Mouse (Mus musculus) kidney, postnatal 25 days (tissue): ENCODE data around the gene Gm10643.

Experiments
- DNase-seq, 2 experiments: peaks; one replicate each; pipeline ENCODE4 v3.0.0; 2021; ENCODE audit warnings: mixed read lengths in 2 of 2

Gm10643 gene

GRCm38 (mm10) chr8:84065037-84065436 is at the start of gene Gm10643:
Gene Gm10643 (minus strand): TSS chr8:84065137.
- no peak for DNase-seq

GRCm38 (mm10) chr8:84106216-84107040 is 41.5 kb upstream of the Gm10643 start:
- DNase-seq = no peak

- no peak for DNase-seq
Observed at GRCm38 (mm10) chr8:84105676-84106075, 40.7 kb upstream of the Gm10643 start.

- peak; percentile 99 to 100 for DNase-seq
Observed at GRCm38 (mm10) chr8:84104697-84105609, 40.0 kb upstream of the Gm10643 start, which contains the start of gene Dcaf15. Gene Dcaf15 (minus strand): TSS chr8:84104768.

GRCm38 (mm10) chr8:84104221-84104620 is 39.3 kb upstream of the Gm10643 start:
- DNase-seq = peak; percentile 65 to 82

- DNase-seq = peak; percentile 81 to 85
Observed at GRCm38 (mm10) chr8:84103601-84104000, 38.7 kb upstream of the Gm10643 start.

- peak; percentile 32 to 82 for DNase-seq
Observed at GRCm38 (mm10) chr8:84101476-84102270, 36.7 kb upstream of the Gm10643 start.

GRCm38 (mm10) chr8:84098376-84098775 is 33.4 kb upstream of the Gm10643 start:
- no peak for DNase-seq

- peak in 1 of 2 experiments; percentile 26 for DNase-seq
Observed at GRCm38 (mm10) chr8:84096061-84096460, 31.1 kb upstream of the Gm10643 start.

- no peak for DNase-seq
Observed at GRCm38 (mm10) chr8:84090585-84090984, 25.6 kb upstream of the Gm10643 start.

GRCm38 (mm10) chr8:84089277-84089676 is 24.3 kb upstream of the Gm10643 start:
- no peak for DNase-seq

- peak in 1 of 2 experiments; percentile 28 for DNase-seq
Observed at GRCm38 (mm10) chr8:84087821-84088220, 22.9 kb upstream of the Gm10643 start.

- DNase-seq = peak; percentile 53 to 73
Observed at GRCm38 (mm10) chr8:84087156-84087555, 22.2 kb upstream of the Gm10643 start.

- peak; percentile 41 to 72 for DNase-seq
Observed at GRCm38 (mm10) chr8:84084341-84085115, 19.6 kb upstream of the Gm10643 start.

- DNase-seq = peak; percentile 75 to 95
Observed at GRCm38 (mm10) chr8:84083829-84084241, 18.9 kb upstream of the Gm10643 start.

- no peak for DNase-seq
Observed at GRCm38 (mm10) chr8:84079206-84079605, 14.3 kb upstream of the Gm10643 start.

GRCm38 (mm10) chr8:84076849-84077248 is 11.9 kb upstream of the Gm10643 start:
- peak in 1 of 2 experiments; percentile 13 for DNase-seq

- peak in 1 of 2 experiments; percentile 24 for DNase-seq
Observed at GRCm38 (mm10) chr8:84076412-84076811, 11.5 kb upstream of the Gm10643 start.

GRCm38 (mm10) chr8:84073230-84073976 is 8.5 kb upstream of the Gm10643 start:
- no peak for DNase-seq

- DNase-seq = no peak
Observed at GRCm38 (mm10) chr8:84072321-84072720, 7.4 kb upstream of the Gm10643 start.

GRCm38 (mm10) chr8:84071921-84072320 is 7.0 kb upstream of the Gm10643 start:
- no peak for DNase-seq
